Mouse (Mus musculus) liver, adult 2 months (tissue): ENCODE data around the gene Plcg1.
A peak's percentile ranks its signal among the peaks of the same experiment; 100 is the strongest.

ENCODE experiments used
- CTCF ChIP-seq: fragments of 200-500 bp; IDR thresholded peaks from 2 replicates; pipeline ENCODE4 v1.5.1; 2011; ENCODE audit warnings: low read depth, low read length, control low read depth
- POLR2A ChIP-seq: fragments of 200-500 bp; IDR thresholded peaks from 2 replicates; pipeline ENCODE4 v1.6.1; 2011; ENCODE audit warnings: low read length, control low read depth; ENCODE audit not compliant: insufficient read depth; ENCODE audit errors: extremely low read depth

- TF ChIP-seq CTCF (peak; percentile 55), POLR2A (no peak)
Measured at GRCm38 (mm10) chr2:160744040-160744822, 13.1 kb downstream of the Plcg1 start.
